Mouse (Mus musculus) stomach, embryonic 15.5 days (tissue): ENCODE data around the gene Ror1. TPM values are rescaled to one million over a fixed set of nuclear protein-coding genes. Genes with fewer than 3 reads are reported as not detected.

Experiments
- ATAC-seq: fragments of 200-750 bp; cut with Nextera tagmentation; 2 replicates; pipeline ENCODE4 v1.8.0; 2017; ENCODE audit warnings: low read depth, moderate number of reproducible peaks, moderate TSS enrichment; ENCODE audit not compliant: insufficient read depth, low FRiP score
- H3K27ac ChIP-seq: fragments of 300-500 bp; sonication (generic); 2 replicates; pipeline ENCODE4 v1.5.1; 2015; ENCODE audit warnings: mild to moderate bottlenecking, inconsistent platforms
- H3K27me3 ChIP-seq: fragments of 300-500 bp; sonication (generic); replicated peaks from 2 replicates; pipeline ENCODE4 v1.6.1; 2015; ENCODE audit warnings: inconsistent platforms
- H3K36me3 ChIP-seq: fragments of 300-500 bp; sonication (generic); 2 replicates; pipeline ENCODE4 v1.6.1; 2015; ENCODE audit warnings: inconsistent platforms
- H3K4me1 ChIP-seq: fragments of 300-500 bp; sonication (generic); 2 replicates; pipeline ENCODE4 v1.6.1; 2015; ENCODE audit warnings: inconsistent platforms
- H3K4me2 ChIP-seq: fragments of 300-500 bp; sonication (generic); 2 replicates; pipeline ENCODE4 v1.6.1; 2015; ENCODE audit warnings: mild to moderate bottlenecking, inconsistent platforms
- H3K4me3 ChIP-seq: fragments of 300-500 bp; sonication (generic); replicated peaks from 2 replicates; pipeline ENCODE4 v1.5.1; 2015; ENCODE audit warnings: inconsistent platforms
- H3K9ac ChIP-seq: fragments of 300-500 bp; sonication (generic); 2 replicates; pipeline ENCODE4 v1.6.1; 2015; ENCODE audit warnings: inconsistent platforms
- H3K9me3 ChIP-seq: fragments of 300-500 bp; sonication (generic); 2 replicates; pipeline ENCODE4 v1.6.1; 2016; ENCODE audit warnings: inconsistent platforms
- WGBS: fragments of 180-500 bp; shearing (Covaris S2); methylation state at CpG from one replicate; pipeline ENCODE4 v1.1.7; 2015; 5-methylcytosine and 5-hydroxymethylcytosine counted together
- polyA plus RNA-seq: library from polyadenylated mRNA; unstranded; fragments of >200 nt; fragmentation: Nextera tagmentation; extraction: Ambion mirVana; gene quantifications from 2 replicates; pipeline ENCODE4 v1.2.1, GENCODE M21; 2015

Gene Ror1
- polyA plus RNA-seq, 1 experiment from 2014 or later: 9.4 TPM

GRCm38 (mm10) chr4:100351797-100352290 lies 256.3 kb downstream of the Ror1 start:
- no peak for ATAC-seq
- H3K4me2 ChIP-seq: no peak overlapping the region
- H3K4me3 ChIP-seq: no peak overlapping the region
- no peaks in the 10 kb centered on the region for H3K9me3 ChIP-seq
- no peaks in the 10 kb centered on the region for H3K27me3 ChIP-seq
- H3K36me3 ChIP-seq: no peaks in the 10 kb centered on the region
- H3K9ac ChIP-seq: no peak overlapping the region
- no peaks in the 10 kb centered on the region for H3K4me1 ChIP-seq
- H3K27ac ChIP-seq: no peak overlapping the region

GRCm38 (mm10) chr4:100355566-100355965 lies 260.0 kb downstream of the Ror1 start:
- Histone ChIP-seq H3K9me3 (no peaks in the 10 kb centered on the region), H3K9ac (no peak overlapping the region), H3K4me2 (no peak overlapping the region), H3K4me1 (no peaks in the 10 kb centered on the region), H3K36me3 (no peaks in the 10 kb centered on the region), H3K27me3 (no peaks in the 10 kb centered on the region), H3K27ac (no peak overlapping the region), H3K4me3 (no peak overlapping the region)
- no peak for ATAC-seq
- 64% methylated on average over 5 of the region's 5 CpGs for WGBS

- H3K4me2 ChIP-seq: no peak overlapping the region
- 65% methylated on average over 4 of the region's 4 CpGs for WGBS
- no peaks in the 10 kb centered on the region for H3K27me3 ChIP-seq
- H3K27ac ChIP-seq: no peak overlapping the region
- no peaks in the 10 kb centered on the region for H3K9me3 ChIP-seq
- H3K4me1 ChIP-seq: no peaks in the 10 kb centered on the region
- H3K4me3 ChIP-seq: no peak overlapping the region
- ATAC-seq: no peak
- H3K36me3 ChIP-seq: no peaks in the 10 kb centered on the region
- no peak overlapping the region for H3K9ac ChIP-seq
These were observed 262.4 kb downstream of the Ror1 start for GRCm38 (mm10) chr4:100357881-100358589.

DNA sequence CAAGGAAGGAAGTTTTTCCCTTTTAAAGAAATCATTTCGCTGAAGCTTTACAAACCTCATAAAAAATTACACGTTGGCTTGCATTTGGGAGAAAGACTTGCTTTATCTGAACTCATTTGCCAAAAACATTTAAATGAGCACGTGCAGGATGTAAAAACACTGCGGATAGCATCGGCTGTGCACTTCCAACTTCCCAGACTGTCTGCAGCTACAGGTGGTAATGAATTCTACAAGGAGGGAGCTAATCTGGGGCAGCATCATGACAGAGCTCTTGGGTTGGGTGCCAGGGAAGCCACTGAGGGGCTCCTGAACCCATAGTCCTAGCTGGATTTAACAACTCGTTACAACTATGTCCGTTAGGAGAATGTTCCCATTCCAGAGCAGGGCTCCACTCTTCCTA lies 268.1 kb downstream of the Ror1 start:
- Histone ChIP-seq H3K27me3 (no peaks in the 10 kb centered on the region), H3K4me3 (no peak overlapping the region), H3K4me1 (no peaks in the 10 kb centered on the region), H3K4me2 (no peak overlapping the region), H3K27ac (no peak overlapping the region), H3K9ac (no peak overlapping the region), H3K9me3 (no peaks in the 10 kb centered on the region), H3K36me3 (no peaks in the 10 kb centered on the region)
- WGBS: 77% methylated on average over 7 of the region's 7 CpGs
- no peak for ATAC-seq

DNA sequence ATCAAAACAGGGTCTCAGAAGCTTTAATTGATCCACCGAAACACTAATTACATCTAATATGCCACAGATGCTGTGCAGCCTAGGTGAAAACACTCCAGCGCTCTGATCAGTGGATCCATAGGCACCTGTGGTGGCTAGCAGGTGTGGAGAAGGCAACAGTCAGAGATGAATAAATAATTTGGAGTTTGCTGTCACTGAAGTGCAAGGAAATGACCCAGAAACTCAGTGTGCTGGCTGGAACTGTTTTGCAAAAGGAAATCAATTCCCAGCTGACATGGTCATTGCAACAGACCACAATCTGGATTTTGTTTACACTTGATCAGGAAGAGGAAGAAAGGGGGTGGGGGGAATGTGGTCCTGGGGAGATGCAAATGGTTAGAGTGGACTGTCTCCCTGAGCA lies 273.1 kb downstream of the Ror1 start:
- Histone ChIP-seq H3K27ac (no peak overlapping the region), H3K9ac (no peak overlapping the region), H3K4me1 (peaks cover 2% of the 10 kb centered on the region; the same call in 1 of the 2 replicates), H3K4me3 (no peak overlapping the region), H3K27me3 (no peaks in the 10 kb centered on the region), H3K9me3 (no peaks in the 10 kb centered on the region), H3K36me3 (no peaks in the 10 kb centered on the region), H3K4me2 (no peak overlapping the region)
- 86% methylated on average over 2 of the region's 2 CpGs for WGBS
- ATAC-seq: no peak

GRCm38 (mm10) chr4:100369541-100370174 lies 274.1 kb downstream of the Ror1 start:
- Histone ChIP-seq H3K27me3 (no peaks in the 10 kb centered on the region), H3K4me3 (no peak overlapping the region), H3K9ac (no peak overlapping the region), H3K36me3 (no peaks in the 10 kb centered on the region), H3K9me3 (no peaks in the 10 kb centered on the region), H3K4me1 (peaks cover 2% of the 10 kb centered on the region; the same call in 1 of the 2 replicates), H3K4me2 (no peak overlapping the region), H3K27ac (no peak overlapping the region)
- 82% methylated on average over 7 of the region's 7 CpGs for WGBS
- ATAC-seq: no peak

DNA sequence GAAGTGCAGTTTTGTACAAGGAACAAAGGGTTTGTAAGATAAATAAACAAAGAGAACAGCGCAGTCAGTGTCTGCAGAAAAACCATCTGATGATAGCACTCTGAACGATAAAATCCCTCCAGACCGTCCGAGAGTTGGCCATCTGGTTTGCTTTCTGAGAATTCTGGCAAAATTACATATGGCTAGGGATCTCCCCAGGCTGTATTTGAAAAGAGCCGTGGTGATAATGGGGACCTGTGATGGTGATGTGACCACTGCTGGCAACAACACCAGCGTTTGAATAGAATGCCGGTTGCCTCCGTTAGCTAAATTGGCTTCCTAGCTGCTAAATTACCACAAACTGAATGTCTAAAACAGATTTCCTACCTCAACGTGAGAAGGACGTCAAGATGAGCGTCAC lies 277.2 kb downstream of the Ror1 start:
- ATAC-seq: no peak
- Histone ChIP-seq H3K9ac (no peak overlapping the region), H3K4me3 (no peak overlapping the region), H3K36me3 (no peaks in the 10 kb centered on the region), H3K9me3 (no peaks in the 10 kb centered on the region), H3K27ac (no peak overlapping the region), H3K4me1 (peaks cover 6% of the 10 kb centered on the region; the same call in 1 of the 2 replicates), H3K4me2 (no peak overlapping the region), H3K27me3 (no peaks in the 10 kb centered on the region)
- WGBS: 44% methylated on average over 11 of the region's 11 CpGs

DNA sequence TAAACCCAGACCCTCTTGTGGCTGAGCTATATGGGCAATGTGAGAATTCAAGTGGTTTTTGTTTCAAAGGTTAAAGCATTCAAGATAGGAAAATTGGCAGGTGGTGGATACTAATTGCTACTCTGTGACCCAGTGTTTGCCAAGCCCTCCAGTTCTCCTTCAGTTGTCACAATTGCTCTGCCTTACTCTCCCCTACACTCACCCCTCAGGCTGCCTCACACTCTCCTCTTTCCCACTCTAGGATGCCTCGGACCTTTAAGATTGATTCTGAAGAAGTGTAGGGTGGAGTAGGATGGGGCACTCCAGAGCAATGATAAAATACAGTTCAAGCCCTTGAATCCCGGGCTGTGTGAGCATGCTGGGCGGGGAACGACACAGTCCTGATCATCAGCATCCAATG lies 278.2 kb downstream of the Ror1 start:
- no peak overlapping the region for H3K27ac ChIP-seq
- H3K36me3 ChIP-seq: no peaks in the 10 kb centered on the region
- H3K9me3 ChIP-seq: no peaks in the 10 kb centered on the region
- WGBS: 51% methylated on average over 4 of the region's 4 CpGs
- ATAC-seq: no peak
- H3K4me3 ChIP-seq: no peak overlapping the region
- no peak overlapping the region for H3K9ac ChIP-seq
- H3K4me1 ChIP-seq: peaks cover 6% of the 10 kb centered on the region; the same call in 1 of the 2 replicates
- H3K4me2 ChIP-seq: no peak overlapping the region
- H3K27me3 ChIP-seq: no peaks in the 10 kb centered on the region

- Histone ChIP-seq H3K4me3 (no peak overlapping the region), H3K36me3 (no peaks in the 10 kb centered on the region), H3K27ac (no peak overlapping the region), H3K27me3 (no peaks in the 10 kb centered on the region), H3K9me3 (no peaks in the 10 kb centered on the region), H3K9ac (no peak overlapping the region), H3K4me1 (peaks cover 6% of the 10 kb centered on the region; the same call in 1 of the 2 replicates), H3K4me2 (no peak overlapping the region)
- ATAC-seq: no peak
- whole genome bisulfite sequencing: 91% methylated on average over 5 of the region's 5 CpGs
These were observed 279.7 kb downstream of the Ror1 start for GRCm38 (mm10) chr4:100375286-100375685.

DNA sequence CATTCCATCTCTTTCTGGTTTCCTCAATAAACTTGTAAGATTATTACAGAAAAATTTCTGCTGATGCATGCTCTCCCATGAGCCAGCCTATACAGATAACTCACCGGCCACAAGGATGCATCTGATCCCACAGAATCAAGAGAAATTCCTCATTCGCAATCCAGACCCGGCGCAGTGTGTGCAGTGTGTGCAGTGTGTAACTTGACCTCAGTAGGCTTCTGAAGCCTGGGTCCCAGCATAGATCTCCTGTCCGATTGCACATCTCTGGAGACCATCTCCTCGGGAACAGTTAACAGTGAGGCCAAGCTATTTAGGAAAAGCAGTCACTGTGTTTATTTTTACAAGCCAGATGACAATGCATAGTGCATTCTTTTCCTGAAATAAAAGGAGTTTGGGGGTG lies 280.6 kb downstream of the Ror1 start:
- no peak overlapping the region for H3K4me3 ChIP-seq
- ATAC-seq: no peak
- no peak overlapping the region for H3K9ac ChIP-seq
- no peaks in the 10 kb centered on the region for H3K36me3 ChIP-seq
- H3K27ac ChIP-seq: no peak overlapping the region
- H3K27me3 ChIP-seq: no peaks in the 10 kb centered on the region
- no peaks in the 10 kb centered on the region for H3K9me3 ChIP-seq
- H3K4me1 ChIP-seq: peaks cover 6% of the 10 kb centered on the region; the same call in 1 of the 2 replicates
- no peak overlapping the region for H3K4me2 ChIP-seq
- WGBS: 38% methylated on average over 6 of the region's 6 CpGs

DNA sequence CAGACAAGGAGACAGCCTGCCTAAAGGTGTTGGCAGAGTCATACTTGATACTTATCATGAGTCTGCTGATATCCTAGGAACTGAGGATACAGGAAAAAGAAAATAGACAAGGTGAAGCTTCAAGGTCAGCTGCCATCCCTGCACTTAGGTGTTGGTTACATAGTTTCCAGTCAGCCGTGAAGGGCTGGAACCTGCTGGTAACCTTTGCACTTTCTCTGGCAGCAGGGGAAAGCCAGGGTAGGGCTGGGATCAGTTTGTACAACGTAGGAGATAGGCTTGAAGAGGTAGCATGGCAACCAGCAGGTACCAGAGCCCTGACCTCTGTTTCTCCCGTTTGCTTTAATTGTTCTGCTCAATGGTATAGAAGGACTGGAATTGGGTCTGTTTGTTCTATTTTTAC lies 281.6 kb downstream of the Ror1 start:
- Histone ChIP-seq H3K4me3 (no peak overlapping the region), H3K4me1 (peaks cover 6% of the 10 kb centered on the region; the same call in 1 of the 2 replicates), H3K27ac (no peak overlapping the region), H3K36me3 (no peaks in the 10 kb centered on the region), H3K9ac (no peak overlapping the region), H3K4me2 (no peak overlapping the region), H3K27me3 (no peaks in the 10 kb centered on the region), H3K9me3 (no peaks in the 10 kb centered on the region)
- no peak for ATAC-seq
- WGBS: 64% methylated on average over 3 of the region's 3 CpGs

GRCm38 (mm10) chr4:100377996-100378395 lies 282.4 kb downstream of the Ror1 start:
- Histone ChIP-seq H3K4me3 (no peak overlapping the region), H3K36me3 (no peaks in the 10 kb centered on the region), H3K9ac (no peak overlapping the region), H3K4me2 (no peak overlapping the region), H3K27me3 (no peaks in the 10 kb centered on the region), H3K9me3 (no peaks in the 10 kb centered on the region), H3K4me1 (peaks cover 4% of the 10 kb centered on the region; the same call in 1 of the 2 replicates), H3K27ac (no peak overlapping the region)
- WGBS: 73% methylated on average over 4 of the region's 4 CpGs
- ATAC-seq: no peak
